Mouse (Mus musculus): ENCODE data around the gene Ide.

DNA sequence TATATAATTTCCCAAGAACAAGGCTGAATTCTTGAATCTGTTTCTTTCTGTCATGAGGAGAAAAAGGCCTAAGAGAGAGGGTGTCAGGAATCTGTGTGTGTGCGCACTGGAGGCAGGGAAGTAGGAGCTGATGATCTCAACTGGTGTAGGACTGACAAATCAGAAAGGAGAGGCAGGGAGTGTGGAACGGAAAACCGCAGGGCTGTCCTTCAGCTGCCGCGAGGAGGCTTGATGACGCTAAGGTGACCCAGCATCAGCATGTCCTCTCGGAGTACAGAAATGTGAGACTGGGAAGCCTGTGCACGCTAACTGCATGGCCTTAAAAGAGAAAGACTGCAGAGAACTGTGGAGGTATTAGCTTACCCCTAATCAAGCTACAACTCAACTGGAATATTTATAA lies 46.7 kb downstream of the Ide start:
- no peak for TF ChIP-seq CTCF (IDR thresholded peaks at IDR 0.05)
- no peak for TF ChIP-seq POLR2A (IDR thresholded peaks at IDR 0.05; ENCODE audit: insufficient read depth, low read depth, low read length)

Data from heart, adult 2 months (tissue).